Mouse (Mus musculus): Measurements from ENCODE around the gene Mybpc2. TPM values are rescaled to one million over a fixed set of nuclear protein-coding genes. Genes with fewer than 3 reads are reported as not detected.

Mybpc2 gene
- total RNA-seq, 1 experiment from 2014 or later: 7.9 TPM

- no peak for ATAC-seq (ENCODE audit: extremely low read depth, insufficient number of reproducible peaks, low FRiP score, poor library complexity, severe bottlenecking)
Measured at GRCm38 (mm10) chr7:44494681-44495080, 29.8 kb downstream of the Mybpc2 start.

- ATAC-seq (ENCODE audit: extremely low read depth, insufficient number of reproducible peaks, low FRiP score, poor library complexity, severe bottlenecking): no peak
Measured at GRCm38 (mm10) chr7:44492166-44492826, 32.2 kb downstream of the Mybpc2 start.

GRCm38 (mm10) chr7:44491391-44491790 is 33.1 kb downstream of the Mybpc2 start:
- no peak for ATAC-seq (ENCODE audit: extremely low read depth, insufficient number of reproducible peaks, low FRiP score, poor library complexity, severe bottlenecking)

GRCm38 (mm10) chr7:44490281-44490680 is 34.2 kb downstream of the Mybpc2 start:
- ATAC-seq (ENCODE audit: extremely low read depth, insufficient number of reproducible peaks, low FRiP score, poor library complexity, severe bottlenecking): no peak

- ATAC-seq (ENCODE audit: extremely low read depth, insufficient number of reproducible peaks, low FRiP score, poor library complexity, severe bottlenecking): no peak
Measured at GRCm38 (mm10) chr7:44488545-44488944, 35.9 kb downstream of the Mybpc2 start.

- ATAC-seq (ENCODE audit: extremely low read depth, insufficient number of reproducible peaks, low FRiP score, poor library complexity, severe bottlenecking): no peak
Measured at GRCm38 (mm10) chr7:44487936-44488335, 36.5 kb downstream of the Mybpc2 start.

GRCm38 (mm10) chr7:44486927-44487575 is 37.4 kb downstream of the Mybpc2 start:
- no peak for ATAC-seq (ENCODE audit: extremely low read depth, insufficient number of reproducible peaks, low FRiP score, poor library complexity, severe bottlenecking)

GRCm38 (mm10) chr7:44485572-44486195 is 38.8 kb downstream of the Mybpc2 start:
- no peak for ATAC-seq (ENCODE audit: extremely low read depth, insufficient number of reproducible peaks, low FRiP score, poor library complexity, severe bottlenecking)

GRCm38 (mm10) chr7:44484841-44485571 is 39.5 kb downstream of the Mybpc2 start:
- ATAC-seq (ENCODE audit: extremely low read depth, insufficient number of reproducible peaks, low FRiP score, poor library complexity, severe bottlenecking): peak; percentile 79

GRCm38 (mm10) chr7:44484109-44484508 is 40.3 kb downstream of the Mybpc2 start:
- ATAC-seq (ENCODE audit: extremely low read depth, insufficient number of reproducible peaks, low FRiP score, poor library complexity, severe bottlenecking): no peak

- ATAC-seq (ENCODE audit: extremely low read depth, insufficient number of reproducible peaks, low FRiP score, poor library complexity, severe bottlenecking): no peak
Measured at GRCm38 (mm10) chr7:44482836-44483435, 41.5 kb downstream of the Mybpc2 start.

GRCm38 (mm10) chr7:44475046-44475614 is 49.3 kb downstream of the Mybpc2 start:
- ATAC-seq (ENCODE audit: extremely low read depth, insufficient number of reproducible peaks, low FRiP score, poor library complexity, severe bottlenecking): no peak

GRCm38 (mm10) chr7:44474419-44474818 is 50.0 kb downstream of the Mybpc2 start:
- ATAC-seq (ENCODE audit: extremely low read depth, insufficient number of reproducible peaks, low FRiP score, poor library complexity, severe bottlenecking): no peak

- no peak for ATAC-seq (ENCODE audit: extremely low read depth, insufficient number of reproducible peaks, low FRiP score, poor library complexity, severe bottlenecking)
Measured at GRCm38 (mm10) chr7:44472961-44473646, 51.4 kb downstream of the Mybpc2 start.

GRCm38 (mm10) chr7:44472558-44472885 is 51.9 kb downstream of the Mybpc2 start:
- ATAC-seq (ENCODE audit: extremely low read depth, insufficient number of reproducible peaks, low FRiP score, poor library complexity, severe bottlenecking): no peak

GRCm38 (mm10) chr7:44471880-44472557 is 52.4 kb downstream of the Mybpc2 start:
- ATAC-seq (ENCODE audit: extremely low read depth, insufficient number of reproducible peaks, low FRiP score, poor library complexity, severe bottlenecking): no peak

- no peak for ATAC-seq (ENCODE audit: extremely low read depth, insufficient number of reproducible peaks, low FRiP score, poor library complexity, severe bottlenecking)
Measured at GRCm38 (mm10) chr7:44470696-44471612, 53.5 kb downstream of the Mybpc2 start.
